Mouse (Mus musculus) brain, embryonic 18.5 days (tissue): ENCODE measurements at regions not wholly inside any gene's neighbourhood (a gene's known extent, or its start where the extent isn't known, plus 50 kb on each side); places are given as distances from the start of the nearest gene placed in this dataset.

Experiments used
- DNase-seq: peaks from one replicate; pipeline ENCODE4 v3.0.0-alpha.2; 2012; ENCODE audit warnings: low read depth, low spot score

DNA sequence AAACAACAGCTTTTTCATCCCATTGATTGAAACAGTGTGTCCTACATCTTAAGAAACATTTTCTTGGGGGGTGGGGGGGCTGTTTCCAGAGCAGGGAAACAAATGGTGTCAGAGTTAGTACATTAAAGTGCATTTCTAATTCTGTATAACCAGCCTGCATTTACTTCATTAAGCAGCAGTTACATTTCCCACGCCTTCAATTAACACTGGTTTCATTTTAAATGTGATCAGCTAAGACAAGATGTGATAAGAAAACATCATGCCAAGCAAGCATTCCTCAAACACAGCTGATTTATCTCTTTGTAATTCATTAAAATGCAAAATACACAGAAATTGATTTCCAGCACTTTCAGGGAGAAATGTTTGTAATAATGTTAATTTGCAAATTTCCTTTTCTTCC is 122.0 kb downstream of the Olfr1505 start:
- no peak for DNase-seq

- DNase-seq, result no peak
Measured at GRCm38 (mm10) chr19:14035785-14036184, 122.5 kb downstream of the Olfr1505 start.

- DNase-seq, result no peak
Measured at GRCm38 (mm10) chr19:14036750-14037149, 123.4 kb downstream of the Olfr1505 start.

- DNase-seq, result no peak
Measured at GRCm38 (mm10) chr19:14042753-14043152, 129.4 kb downstream of the Olfr1505 start.

- DNase-seq, result no peak
Measured at GRCm38 (mm10) chr19:14045456-14045855, 132.1 kb downstream of the Olfr1505 start.

- no peak for DNase-seq
Measured at GRCm38 (mm10) chr19:14052052-14052451, 138.7 kb downstream of the Olfr1505 start.

- DNase-seq, result no peak
Measured at GRCm38 (mm10) chr19:14080538-14080937, 167.2 kb downstream of the Olfr1505 start.

DNA sequence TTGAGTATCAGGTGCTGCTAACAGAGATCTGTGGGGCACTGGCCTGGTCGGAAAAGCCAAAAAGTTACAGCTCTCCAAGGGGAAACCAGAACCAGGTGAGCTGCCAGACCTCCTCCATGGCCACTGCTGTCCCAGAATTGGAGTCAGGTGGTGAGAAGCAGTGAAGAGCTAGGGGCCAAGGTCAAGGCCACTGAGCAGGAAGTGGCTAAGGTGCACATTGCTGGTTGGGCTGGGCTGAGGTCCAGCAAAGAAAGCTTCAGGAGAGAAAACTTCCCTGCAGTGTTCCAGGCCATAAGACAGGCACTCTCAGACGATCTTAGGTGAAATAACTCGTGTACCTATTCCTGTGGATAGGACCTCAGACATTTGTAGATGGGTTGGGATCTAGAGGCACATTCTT is 171.4 kb downstream of the Olfr1505 start:
- no peak for DNase-seq

- DNase-seq, result no peak
Measured at GRCm38 (mm10) chr19:14090106-14090505, 176.8 kb downstream of the Olfr1505 start.

DNA sequence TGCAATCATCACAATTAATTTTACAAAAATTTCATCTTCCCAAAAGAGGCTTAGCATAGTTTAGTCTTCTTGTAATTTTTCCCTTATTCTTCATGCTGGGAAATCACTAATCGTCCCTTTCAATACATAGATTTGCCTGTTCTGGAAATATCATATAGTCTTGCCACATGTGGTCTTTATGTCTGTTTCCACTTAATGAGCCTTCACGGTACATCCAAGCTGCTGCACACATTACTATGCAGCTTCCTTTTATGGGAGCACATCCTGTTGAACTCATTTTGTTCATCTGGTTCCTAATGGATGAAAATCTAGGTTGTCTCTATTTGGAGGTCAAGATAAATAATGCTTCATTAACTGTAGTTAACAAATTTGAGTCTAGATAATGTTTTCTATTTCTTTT is 180.9 kb downstream of the Olfr1505 start:
- DNase-seq, result no peak

GRCm38 (mm10) chr19:14096187-14096586 is 182.9 kb downstream of the Olfr1505 start:
- no peak for DNase-seq

DNA sequence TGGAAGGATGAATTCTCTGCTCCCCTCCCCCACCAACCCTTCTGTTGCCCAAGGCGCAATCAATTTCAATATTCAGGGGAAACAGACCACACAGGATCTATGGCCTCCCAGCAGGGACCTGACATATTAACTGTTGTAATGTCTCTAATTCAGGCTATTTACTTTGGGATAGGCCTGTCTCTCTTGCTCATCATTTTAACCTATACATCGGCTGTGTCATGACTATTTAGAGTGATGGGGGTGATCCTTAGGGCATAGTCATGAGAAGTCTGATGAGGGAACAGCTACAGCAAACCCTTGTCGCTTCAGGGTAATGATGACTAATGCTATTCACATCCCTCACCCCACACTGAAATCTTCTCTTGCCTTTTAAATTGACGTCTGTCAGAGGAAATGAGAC is 195.8 kb downstream of the Olfr1505 start:
- no peak for DNase-seq

DNA sequence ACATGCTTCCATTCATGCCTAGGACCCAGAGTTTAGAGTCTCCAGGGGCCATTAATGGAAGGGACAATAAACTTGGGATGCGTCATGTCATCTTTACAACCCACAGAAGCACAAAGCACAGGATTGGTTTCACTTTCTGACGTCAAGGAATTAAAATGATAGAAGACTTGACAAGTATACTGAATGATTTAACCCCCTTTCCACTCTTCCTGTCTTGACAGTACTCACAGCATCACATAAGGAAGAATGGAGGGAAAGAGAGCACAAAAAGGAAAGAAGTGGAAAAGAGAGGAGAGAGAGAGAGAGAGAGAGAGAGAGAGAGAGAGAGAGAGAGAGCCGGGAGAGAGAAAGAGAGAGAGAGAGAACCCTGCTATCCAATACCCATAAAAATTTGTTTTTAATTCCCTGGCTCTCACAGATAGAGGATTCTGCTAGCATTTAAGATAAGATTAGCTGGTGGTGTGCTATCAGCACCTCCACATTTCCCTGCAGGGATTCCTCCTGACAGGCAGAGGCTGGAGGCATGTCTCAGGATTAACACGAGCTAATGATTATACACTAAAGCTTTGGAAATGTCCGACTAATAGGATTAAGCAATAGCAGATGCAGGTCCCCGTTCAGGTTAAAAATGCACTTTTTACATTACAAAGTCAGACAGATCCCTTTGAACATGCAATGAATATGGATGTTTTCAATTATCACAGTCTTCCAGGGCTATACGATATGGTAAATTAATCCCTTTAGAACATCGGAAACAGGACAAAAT is 210.2 kb downstream of the Olfr1505 start:
- no peak for DNase-seq

DNA sequence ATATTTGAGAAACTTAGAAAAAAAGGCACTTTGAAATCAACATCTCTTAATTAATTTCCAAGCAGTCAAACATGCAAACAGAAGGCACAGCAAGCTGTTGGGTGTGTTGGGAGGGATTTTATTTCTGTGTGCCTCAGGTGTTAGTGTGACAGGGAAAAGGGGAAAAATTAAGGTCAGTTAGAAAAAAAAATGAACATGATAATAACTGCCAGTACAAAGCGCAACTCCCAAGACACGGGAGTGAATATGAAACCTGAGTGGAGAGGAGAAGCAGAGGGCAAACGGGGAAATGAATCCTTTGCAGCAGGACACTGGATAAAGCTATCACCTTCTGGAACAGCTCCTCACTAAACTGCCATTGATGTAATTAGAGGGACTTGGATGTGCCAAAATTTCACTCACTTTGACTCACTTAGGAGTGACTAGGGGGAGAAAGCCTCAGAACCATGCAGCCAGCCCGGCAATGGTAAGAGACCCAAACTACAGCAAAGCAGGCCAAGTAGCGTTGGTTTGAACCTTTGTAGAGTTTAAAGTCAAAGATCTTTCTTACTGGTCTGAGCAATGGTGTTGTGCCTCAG is 211.0 kb downstream of the Olfr1505 start:
- DNase-seq, result no peak

GRCm38 (mm10) chr19:14124986-14125385 is 211.7 kb downstream of the Olfr1505 start:
- no peak for DNase-seq

- DNase-seq, result no peak
Measured at GRCm38 (mm10) chr19:14128397-14129209, 215.3 kb downstream of the Olfr1505 start.

GRCm38 (mm10) chr19:14161217-14161616 is 247.9 kb downstream of the Olfr1505 start:
- DNase-seq, result no peak

DNA sequence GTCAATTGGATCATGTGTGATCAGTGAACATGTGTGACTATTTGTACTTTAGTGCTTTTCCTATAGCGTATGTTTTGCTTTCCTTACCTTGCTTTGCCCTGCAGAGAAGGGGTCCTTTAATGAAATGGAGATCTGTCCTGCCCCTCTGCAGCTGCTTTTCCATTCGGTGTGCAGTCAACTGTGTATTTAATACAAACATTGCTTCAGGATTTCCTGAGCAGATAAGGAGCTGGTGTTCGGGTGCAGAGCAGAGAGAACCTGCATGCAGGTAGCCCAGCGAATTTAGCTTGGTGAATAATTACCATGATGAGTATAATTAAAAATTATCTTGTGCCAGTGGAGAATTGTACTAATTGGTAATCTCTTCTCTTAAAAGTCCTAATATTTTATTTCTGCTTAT is 249.4 kb downstream of the Olfr1505 start:
- no peak for DNase-seq

- DNase-seq, result no peak
Measured at GRCm38 (mm10) chr19:14165775-14166174, 252.4 kb downstream of the Olfr1505 start.

GRCm38 (mm10) chr19:14180244-14180643 is 266.9 kb downstream of the Olfr1505 start:
- no peak for DNase-seq

DNA sequence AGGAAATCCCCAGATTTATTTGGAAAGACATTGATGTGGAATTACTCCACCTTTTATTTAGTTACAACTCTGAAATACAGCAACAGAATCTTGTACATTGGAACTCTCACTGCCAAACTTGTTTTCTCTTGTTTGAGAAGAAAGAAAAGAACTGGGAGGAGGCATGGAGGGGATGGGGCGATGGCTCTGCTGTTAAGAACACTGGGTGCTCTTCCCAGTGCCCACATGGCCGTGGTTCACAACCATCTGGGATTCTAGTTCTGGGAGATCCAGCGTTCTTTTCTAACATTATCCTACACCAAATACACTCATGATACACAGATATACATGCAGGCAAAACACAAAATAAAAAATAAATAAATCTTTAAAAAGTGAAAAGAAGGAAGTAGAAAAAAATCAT is 267.6 kb downstream of the Olfr1505 start:
- no peak for DNase-seq

DNA sequence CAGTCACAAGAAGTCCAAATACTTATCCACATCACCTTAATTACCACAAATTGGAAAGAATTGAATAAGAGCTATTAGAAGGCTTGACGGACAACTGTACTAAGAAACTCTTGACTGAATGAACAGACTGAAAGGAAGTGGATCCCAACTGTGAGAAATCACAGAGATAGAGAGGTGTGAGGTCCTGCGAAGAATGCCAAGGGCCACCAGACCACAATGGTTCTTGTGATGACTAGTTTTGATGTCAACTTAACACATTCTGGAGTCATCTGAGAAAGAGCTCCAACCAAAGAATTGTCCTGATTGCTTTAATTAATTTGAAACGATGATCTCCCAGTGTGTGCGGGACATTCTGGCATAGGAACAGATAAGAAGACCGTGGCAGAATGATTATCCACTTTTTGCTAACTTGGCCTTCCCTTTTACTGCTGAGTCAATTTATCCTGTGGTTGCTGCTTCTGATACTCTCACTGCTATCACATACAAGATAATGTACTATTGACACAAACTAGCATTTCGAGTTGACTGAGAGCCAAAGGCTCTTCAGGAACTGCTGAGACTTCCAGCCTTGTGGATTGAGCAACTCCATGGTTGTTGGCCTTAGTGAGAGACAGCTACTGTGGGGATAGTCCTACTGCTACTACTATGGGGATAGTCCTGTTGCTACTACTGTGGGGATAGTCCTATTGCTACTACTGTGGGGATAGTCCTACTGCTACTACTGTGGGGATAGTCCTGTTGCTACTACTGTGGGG is 268.5 kb downstream of the Olfr1505 start:
- no peak for DNase-seq
